Mouse (Mus musculus): Measurements from ENCODE around the gene Gemin5. TPM values are rescaled to one million over a fixed set of nuclear protein-coding genes. Genes with fewer than 3 reads are reported as not detected.
A peak's percentile ranks its signal among the peaks of the same experiment; 100 is the strongest.
"Not testable (repeated sequence)": the region's sequence is repeated elsewhere in the genome, so short reads cannot be mapped to it uniquely, and the experiment has no call there.

The Gemin5 gene
- 10 to 100 TPM; 16.5 to 19.1 TPM for total RNA-seq (2021)
- long read RNA-seq, experiment 1, full-length matches to known transcripts = 3 of 16 reads
- long read RNA-seq, experiment 1, partial matches to known transcripts = 6 of 16 reads
- long read RNA-seq, experiment 1, other reads (novel, unspliced or antisense) = 7 of 16 reads
- long read RNA-seq, experiment 2, full-length matches to known transcripts = 3 of 8 reads
- long read RNA-seq, experiment 2, partial matches to known transcripts = 2 of 8 reads
- long read RNA-seq, experiment 2, other reads (novel, unspliced or antisense) = 3 of 8 reads

- peak; percentile 92 for DNase-seq
Observed at GRCm38 (mm10) chr11:58168167-58168915, at the start of gene Gemin5. Gemin5 (minus strand) TSS chr11:58168539.

DNA sequence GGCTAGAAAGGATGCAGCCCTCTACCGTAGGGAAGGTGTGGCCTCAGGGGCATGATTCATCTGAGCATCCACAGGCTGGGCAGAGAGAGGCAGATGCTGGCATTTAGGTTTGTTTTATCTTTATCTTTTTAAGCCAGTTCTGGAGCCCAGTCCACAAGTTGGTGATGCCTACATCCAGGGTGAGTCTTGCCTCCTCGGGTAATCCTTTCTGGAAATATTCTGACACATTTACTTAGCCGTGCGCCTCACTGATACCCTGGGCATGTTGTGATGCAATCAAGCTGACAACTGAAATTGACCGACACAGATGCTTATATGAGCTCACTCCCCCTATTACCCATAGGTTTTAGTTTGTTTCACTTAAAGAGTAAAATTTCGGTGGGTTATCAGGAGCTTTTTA, 48.5 kb upstream of the Gemin5 start:
- DNase-seq = no peak

GRCm38 (mm10) chr11:58215814-58216213, 47.5 kb upstream of the Gemin5 start:
- DNase-seq = no peak

GRCm38 (mm10) chr11:58215049-58215430, 46.7 kb upstream of the Gemin5 start:
- not testable (repeated sequence) for DNase-seq

- peak; percentile 92 for DNase-seq
Observed at GRCm38 (mm10) chr11:58214391-58215048, 46.2 kb upstream of the Gemin5 start.

- no peak for DNase-seq
Observed at GRCm38 (mm10) chr11:58213673-58214342, 45.5 kb upstream of the Gemin5 start.

DNA sequence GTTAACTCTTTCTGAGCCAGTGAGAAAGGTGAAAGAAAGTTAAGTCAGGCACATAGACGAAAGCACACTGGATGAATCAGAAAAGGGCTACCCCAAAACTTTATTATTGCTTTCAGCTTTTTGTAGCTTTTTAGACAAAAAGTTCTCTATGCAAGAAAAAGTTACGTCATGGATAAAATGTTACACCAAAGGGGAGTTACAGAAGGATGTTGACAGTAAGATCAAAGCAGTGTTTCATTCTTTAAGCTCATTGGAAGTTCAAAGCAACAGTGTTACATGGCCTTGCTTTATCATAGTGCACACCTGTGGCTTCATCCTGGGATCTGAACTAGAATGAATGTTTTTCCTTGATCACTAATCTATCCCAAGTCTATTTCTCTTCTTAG, 43.3 kb upstream of the Gemin5 start:
- no peak for DNase-seq

DNA sequence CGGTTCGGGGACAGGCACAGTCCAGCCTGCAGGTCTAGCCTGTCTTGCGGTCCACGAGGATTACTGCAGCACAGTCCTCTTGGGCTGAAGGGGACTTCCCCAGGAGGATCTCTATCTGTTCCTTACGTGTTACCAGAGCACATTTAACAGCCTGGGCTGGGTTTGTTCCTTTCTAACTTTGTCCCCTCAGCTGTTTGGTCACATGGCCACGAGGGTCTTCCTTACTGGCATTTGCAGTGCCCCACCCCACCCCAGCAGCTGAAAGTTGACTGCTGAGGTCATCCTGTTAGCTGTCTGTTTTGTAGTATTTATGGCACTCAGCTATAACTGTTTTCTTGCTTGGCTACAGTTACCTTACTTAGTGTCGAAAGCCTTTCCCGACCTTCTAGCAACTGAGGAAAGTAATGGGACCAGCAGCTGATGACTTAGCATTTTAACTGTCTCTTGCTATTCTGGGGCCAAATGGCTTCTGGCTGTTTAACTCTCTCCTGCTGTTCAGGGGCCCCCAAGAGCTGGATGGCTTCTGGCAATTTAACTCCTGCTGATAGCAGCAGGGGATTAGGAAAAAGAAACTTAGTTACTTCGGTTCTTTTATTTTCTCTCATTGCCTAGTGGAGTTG, 42.8 kb upstream of the Gemin5 start:
- no peak for DNase-seq

DNA sequence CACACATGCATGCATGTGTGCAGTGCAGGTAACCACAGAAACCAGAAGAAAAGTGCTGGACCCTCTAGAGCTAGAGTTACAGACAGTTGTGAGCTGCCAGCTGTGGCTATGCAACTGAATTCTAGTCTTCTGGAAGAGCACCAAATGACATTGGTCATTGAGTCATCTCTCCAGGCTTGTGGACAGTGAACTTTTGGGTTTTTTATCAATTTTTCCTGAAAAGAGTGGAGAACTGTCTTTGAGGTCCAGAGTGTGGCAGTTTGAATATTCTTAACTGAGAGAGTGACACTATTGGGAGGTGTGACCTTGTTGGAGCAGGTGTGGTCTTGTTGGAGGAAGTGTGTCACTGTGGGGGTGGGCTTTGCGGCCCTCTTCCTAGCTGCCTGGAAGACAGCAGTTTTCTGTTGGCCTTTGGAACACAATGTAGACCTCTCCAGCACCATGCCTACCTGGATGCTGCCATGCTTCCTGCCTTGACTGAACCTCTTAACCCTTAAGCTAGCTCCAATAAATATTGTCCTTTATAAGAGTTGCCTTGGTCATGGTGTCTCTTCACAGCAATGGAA, 42.1 kb upstream of the Gemin5 start:
- no peak for DNase-seq

GRCm38 (mm10) chr11:58201052-58201451, 32.7 kb upstream of the Gemin5 start:
- DNase-seq = no peak

GRCm38 (mm10) chr11:58200226-58200625, 31.9 kb upstream of the Gemin5 start:
- no peak for DNase-seq

DNA sequence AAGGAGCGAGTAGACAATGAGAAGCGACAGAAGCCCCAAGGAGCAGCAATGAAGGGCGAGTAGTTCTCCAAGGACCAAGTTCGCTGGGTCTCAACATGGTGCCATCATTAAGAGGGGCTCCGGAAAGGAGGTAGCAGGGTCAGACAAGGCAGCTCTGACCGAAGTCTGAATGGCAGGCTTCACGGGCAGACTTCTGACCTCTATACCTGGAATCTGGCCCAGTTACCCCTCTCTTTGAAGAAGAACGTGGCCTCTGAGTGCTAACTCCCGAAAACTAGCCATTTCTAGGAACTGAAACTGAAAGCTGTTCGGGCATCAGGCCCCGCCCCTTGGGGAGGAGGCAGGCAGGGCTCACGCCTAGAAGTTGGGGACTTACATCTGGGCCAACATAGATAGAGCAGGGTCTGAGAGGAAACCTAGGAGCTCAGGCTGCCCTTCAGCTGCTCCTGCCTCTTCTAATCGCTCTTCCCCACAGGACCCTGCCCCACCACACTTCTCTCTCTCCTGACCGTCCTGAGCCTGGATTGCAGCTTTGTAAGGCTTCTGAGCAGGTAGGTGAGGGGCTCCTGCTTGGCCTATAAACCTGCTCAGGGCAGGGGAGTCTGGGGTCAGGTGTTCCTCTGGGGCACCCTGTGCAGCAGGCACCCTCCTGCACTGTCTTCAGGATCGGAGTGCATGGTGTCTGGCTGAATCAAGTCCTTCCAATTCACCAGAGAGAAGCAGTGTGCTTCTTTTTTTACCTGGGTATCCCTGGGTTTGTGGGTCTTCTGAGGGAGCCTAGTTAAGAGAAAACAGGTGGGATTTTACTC, 31.1 kb upstream of the Gemin5 start, which contains the start of the genes Igtp and Irgm2:
Gene Igtp (plus strand): TSS at position 328 of the 809 bp plus-strand sequence.
Gene Irgm2 (plus strand): TSS at position 390 of the 809 bp plus-strand sequence.
- peak; percentile 89 for DNase-seq

GRCm38 (mm10) chr11:58198663-58199062, 30.3 kb upstream of the Gemin5 start:
- DNase-seq = no peak

GRCm38 (mm10) chr11:58193860-58194520, 25.7 kb upstream of the Gemin5 start:
- no peak for DNase-seq

DNA sequence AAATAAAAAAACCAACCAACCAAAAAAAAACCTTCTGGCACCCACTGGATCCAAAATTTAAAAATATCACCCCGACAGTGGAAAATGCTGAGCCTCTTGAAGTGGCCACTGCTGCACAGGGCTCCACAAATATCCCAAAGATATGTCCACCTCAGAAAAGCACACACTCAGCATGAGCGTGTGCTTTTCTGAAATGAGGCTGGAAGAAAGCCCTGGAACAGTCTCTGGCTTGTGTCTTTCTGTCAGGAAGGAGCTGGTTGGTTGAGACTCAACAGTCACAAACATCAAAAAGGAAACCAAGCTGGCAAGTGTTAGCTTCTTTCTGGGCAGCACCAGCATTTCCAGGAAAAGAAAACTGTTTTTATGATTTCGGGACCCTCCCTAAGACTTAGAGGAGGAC, 25.0 kb upstream of the Gemin5 start:
- DNase-seq = no peak

GRCm38 (mm10) chr11:58189675-58190074, 21.3 kb upstream of the Gemin5 start:
- DNase-seq = no peak

GRCm38 (mm10) chr11:58183579-58183978, 15.2 kb upstream of the Gemin5 start:
- DNase-seq = no peak

- no peak for DNase-seq
Observed at GRCm38 (mm10) chr11:58180756-58181155, 12.4 kb upstream of the Gemin5 start.

DNA sequence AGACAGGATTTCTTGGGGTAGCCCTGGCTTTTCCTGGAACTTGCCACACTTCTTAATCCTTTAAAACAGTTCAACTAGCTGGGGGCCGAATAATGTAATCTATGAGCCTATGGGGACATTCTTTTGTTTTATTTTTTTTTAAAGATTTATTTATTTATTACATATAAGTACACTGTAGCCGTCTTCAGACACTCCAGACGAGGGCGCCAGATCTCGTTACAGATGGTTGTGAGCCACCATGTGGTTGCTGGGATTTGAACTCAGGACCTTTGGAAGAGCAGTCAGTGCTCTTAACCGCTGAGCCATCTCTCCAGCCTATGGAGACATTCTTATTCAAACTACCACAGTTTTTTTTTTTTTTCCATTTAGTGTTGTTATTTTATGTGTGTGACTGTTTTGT, 11.6 kb upstream of the Gemin5 start:
- not testable (repeated sequence) for DNase-seq

GRCm38 (mm10) chr11:58179563-58179962, 11.2 kb upstream of the Gemin5 start:
- DNase-seq = peak; percentile 82

All from adrenal gland, postnatal 10 days (tissue).